Mouse (Mus musculus) yolk sac, embryonic 10.5 days (tissue): ENCODE measurements around the gene Dffa.
A peak's percentile ranks its signal among the peaks of the same experiment; 100 is the strongest.

Source experiments
- DNase-seq: peaks from one replicate; pipeline ENCODE4 v3.0.0-alpha.2; 2017; ENCODE audit warnings: low spot score

Gene Dffa

GRCm38 (mm10) chr4:149103875-149104561 lies at the start of gene Dffa:
Gene Dffa (plus strand): TSS chr4:149104146.
- DNase-seq: peak; percentile 94

DNA sequence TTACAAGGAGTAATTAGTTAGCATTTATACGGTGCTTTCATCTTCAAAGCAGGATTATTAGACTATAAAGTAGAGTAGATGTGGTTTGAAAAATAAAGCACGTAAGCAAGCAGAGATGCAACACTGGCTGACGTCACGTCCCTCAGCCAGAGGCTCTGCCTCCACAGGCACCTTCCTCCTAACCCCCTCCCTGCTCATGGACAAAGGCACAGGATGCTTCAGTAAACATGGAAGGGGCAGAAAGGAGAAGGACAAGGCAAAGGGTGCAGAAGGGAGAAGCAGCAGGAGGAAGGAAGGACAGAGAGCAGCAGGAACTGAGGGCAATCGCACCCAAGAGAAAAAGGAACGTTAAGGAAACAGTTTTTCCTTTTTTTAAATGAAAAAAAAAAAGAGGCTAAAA lies 48.1 kb upstream of the Dffa start:
- DNase-seq: no peak

DNA sequence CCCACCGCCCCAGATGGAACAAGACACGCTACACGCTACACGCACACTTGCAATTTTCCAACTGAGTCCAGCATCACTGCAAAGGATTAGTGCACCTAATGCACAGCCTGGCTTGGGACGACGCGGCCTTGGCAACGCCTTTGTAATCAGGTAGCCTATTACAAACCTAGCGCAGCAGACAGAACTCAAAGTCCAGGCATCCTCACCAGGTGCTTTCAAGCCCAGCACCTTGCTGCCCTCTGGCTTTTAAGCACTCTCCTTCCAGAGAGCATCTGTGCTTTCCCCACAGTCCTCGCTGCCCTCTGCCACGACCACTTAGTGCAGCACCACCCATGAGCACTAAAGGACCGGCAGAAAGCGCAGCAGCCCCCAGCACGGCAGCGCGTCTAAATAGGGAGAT lies 47.0 kb upstream of the Dffa start:
- DNase-seq: peak; percentile 28

- DNase-seq: no peak
Measured at GRCm38 (mm10) chr4:149057470-149057869, 46.5 kb upstream of the Dffa start.

- DNase-seq: no peak
Measured at GRCm38 (mm10) chr4:149058298-149058697, 45.6 kb upstream of the Dffa start.

GRCm38 (mm10) chr4:149059713-149060112 lies 44.2 kb upstream of the Dffa start:
- DNase-seq: no peak

DNA sequence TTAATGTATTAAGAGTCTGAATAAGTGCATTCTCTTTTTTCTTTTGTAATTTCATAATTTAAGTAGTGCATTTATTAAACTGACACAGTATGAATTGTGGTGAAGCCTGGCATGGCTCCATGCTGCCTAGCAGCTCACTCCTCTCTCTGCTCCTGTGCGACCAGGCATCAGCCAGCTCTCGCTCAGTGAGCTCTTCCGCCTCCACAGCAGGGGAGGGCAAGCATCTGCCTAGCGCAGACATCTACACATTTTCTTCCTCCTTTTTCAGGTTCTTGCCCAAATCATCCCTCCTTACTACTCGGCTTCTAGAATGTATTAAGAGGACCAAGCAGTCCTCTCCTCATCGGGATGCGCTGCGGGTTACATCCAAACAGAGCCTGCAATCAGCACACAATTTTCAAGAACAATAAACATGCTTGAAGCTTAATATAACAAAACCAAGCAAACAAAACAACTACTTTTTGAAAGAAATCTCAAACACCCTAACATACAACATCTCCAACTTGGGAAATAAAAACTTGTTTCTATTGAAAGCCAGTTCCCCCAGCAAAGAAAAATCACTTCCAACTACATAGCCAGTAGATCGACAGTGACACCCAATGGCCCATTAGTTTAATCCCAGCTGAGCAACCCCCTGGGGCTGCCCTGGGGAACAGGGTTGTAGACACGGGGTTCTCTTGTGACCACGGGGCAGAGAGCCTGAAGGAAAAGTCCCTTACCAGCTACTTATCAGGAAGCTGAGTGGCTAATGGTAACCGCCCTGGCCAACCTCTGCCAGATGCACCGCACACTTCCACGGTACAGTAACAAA lies 43.1 kb upstream of the Dffa start:
- DNase-seq: no peak

DNA sequence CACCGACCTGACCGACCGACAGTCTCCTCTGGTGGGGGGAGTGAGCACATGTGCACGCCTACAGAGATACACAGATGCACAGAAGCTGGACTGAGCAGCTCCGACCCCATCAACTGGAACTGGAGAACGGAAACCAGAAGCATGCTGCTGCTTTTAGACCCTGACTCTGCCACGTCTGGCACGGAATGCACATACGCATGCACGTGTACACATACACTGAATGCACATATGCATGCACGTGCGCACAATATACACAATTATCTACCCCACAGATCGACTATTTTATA lies 42.6 kb upstream of the Dffa start:
- DNase-seq: no peak

- no peak for DNase-seq
Measured at GRCm38 (mm10) chr4:149062406-149063318, 41.3 kb upstream of the Dffa start.

DNA sequence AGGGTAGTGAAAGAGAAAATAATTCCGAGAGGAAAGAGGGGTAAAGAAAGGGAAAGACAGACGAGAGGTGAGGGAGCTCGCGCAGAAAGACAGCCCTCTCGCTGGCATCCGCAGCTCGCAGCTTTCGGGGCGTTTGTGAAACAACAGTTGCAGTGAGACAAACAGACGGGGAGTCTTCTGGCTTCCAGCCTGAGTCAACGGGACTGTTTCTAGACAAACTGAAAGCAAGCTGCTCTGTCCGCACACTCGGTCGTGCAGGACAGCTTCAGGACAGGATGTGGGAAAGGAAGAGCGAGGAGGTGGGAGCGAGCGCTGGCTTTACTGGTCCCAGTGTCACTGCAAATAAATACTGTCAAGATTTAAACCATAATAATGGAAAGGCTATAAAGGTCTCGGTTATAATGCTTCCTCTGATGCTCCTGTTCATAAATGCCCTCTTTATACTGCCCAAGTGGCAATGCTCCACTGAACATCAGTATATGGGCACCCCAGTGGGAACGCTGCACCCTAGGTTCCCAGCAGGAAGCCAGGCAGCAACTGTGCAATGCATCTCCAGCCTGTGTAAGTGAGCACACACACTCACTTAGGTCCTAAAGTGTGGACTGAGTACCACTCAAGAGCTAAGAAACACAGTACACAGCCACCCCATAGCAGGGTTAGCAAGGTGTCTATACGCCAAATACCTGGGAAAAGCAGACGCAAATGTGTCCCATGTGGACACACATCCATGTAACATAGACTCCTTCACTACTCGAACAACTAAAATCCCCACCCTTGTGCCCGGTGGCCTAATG lies 39.7 kb upstream of the Dffa start:
- no peak for DNase-seq

GRCm38 (mm10) chr4:149066672-149067551 lies 37.0 kb upstream of the Dffa start:
- DNase-seq: no peak

- DNase-seq: no peak
Measured at GRCm38 (mm10) chr4:149075073-149075472, 28.9 kb upstream of the Dffa start.

DNA sequence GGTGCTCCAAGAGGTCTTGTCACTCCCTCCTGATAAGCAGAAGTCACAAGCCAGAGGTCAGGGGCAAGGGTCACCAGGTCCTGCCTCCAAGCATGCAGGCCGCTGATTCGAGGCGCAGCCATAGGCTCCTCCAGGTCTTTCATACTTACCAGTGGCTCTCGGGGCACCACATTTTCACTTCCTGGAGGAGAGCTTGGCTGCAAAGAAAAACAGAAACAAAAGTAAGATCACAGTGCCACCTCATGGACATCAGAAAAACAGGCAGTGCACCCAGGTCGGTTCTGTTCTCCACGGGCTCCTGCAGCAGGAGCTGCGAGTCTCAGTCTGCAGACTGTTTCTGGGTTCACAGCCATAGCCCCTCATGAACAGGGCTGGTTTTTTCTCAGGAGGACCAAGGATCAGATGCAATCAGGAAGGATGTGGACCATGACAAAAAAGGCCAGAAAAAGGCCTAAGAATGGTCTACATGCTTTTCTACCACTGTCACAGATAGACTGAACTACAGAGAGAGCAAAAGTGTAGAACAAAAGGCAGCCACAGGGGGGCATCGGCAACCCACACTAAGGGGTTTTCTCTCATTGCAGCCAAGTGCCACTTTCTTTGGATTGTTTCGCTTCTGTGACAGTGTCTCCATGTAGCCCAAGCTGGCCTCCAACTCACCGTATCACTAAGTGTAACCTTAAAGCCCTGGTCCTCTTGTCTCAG lies 27.9 kb upstream of the Dffa start:
- peak; percentile 90 for DNase-seq

- DNase-seq: peak; percentile 65
Measured at GRCm38 (mm10) chr4:149078261-149078660, 25.7 kb upstream of the Dffa start.

- DNase-seq: peak; percentile 63
Measured at GRCm38 (mm10) chr4:149079629-149080028, 24.3 kb upstream of the Dffa start.

- DNase-seq: peak; percentile 71
Measured at GRCm38 (mm10) chr4:149080111-149080510, 23.8 kb upstream of the Dffa start.

DNA sequence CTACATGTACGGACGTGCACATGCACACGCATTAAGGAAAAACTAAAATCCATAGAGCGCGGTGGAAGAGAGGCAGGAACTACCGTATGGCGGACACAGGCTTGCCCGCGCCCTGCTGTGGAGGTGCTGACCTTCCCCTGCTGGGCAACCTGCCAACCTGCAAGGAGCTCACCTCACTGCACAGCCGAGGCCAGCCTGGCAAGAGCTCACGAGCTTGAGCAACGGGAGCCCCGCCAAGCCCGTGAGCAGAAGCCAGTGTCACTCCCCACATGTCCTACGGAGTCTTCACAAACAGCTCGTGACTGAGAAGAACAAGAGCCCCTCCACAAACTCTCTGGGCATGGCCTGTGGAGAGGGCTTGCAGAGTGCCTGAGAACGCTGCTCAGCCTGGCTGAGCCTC lies 22.4 kb upstream of the Dffa start:
- no peak for DNase-seq

DNA sequence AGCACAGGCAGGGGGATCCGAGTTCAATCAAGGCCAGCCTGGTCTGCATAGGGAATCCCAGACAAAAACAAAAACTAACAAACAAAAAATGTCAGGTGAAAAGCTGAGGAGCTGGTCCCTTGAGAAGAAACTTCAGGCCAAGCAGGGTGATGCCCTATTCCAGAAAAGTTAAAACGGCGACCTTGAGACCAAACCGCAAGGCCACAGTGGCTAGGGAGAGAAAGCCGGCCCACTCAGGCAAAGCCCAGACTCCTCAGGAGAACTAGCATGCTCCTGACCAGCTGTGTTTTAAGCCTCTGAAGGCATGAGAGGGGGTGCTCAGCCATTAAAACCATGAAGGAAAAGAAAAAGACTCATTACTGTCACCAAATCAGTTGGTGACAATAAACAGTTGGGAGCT lies 18.6 kb upstream of the Dffa start:
- no peak for DNase-seq

DNA sequence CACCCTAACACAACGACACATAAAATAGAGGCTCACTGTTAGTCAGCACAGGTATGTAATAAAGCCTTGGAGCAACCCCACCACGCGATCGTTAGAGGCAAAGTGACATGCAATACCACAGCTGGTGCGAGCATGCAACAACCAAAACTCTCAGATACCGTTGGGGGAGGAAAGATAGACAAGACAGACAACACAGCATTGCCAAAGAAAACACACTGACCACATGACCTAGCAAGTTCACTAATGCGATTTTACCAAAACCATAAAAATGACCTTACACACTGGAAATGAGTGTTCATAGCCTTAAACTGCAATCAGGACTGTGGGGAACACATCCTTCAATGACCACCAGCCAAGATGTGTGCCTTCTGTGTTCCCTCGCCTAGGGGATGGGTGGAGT lies 12.6 kb upstream of the Dffa start:
- no peak for DNase-seq

DNA sequence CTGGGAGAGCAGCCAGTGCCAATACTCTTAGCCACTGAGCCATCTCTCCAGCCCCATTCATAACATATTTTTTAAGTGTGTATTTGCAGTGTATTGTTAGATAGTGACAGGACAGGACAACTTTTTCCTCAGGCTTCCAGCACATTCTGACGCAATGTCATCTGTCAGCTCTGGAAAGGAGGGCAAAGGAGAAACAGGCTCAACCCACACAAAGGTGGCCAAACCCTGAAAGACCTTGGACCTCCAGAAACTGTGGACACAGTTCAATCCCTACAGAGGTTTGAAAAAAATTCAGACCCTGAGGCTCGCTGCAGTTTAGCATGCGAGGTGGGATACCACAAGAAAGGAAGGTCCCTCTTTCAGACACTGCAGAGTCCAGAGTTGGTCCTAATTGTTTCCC lies 6.0 kb upstream of the Dffa start:
- peak; percentile 33 for DNase-seq
